Mouse (Mus musculus) retina, adult 2 months (tissue): ENCODE results near the gene Zfc3h1.

Experiments
- DNase-seq: peaks from one replicate; pipeline ENCODE4 v3.0.0-alpha.2; 2012; ENCODE audit warnings: low read depth, low spot score

Gene Zfc3h1

DNA sequence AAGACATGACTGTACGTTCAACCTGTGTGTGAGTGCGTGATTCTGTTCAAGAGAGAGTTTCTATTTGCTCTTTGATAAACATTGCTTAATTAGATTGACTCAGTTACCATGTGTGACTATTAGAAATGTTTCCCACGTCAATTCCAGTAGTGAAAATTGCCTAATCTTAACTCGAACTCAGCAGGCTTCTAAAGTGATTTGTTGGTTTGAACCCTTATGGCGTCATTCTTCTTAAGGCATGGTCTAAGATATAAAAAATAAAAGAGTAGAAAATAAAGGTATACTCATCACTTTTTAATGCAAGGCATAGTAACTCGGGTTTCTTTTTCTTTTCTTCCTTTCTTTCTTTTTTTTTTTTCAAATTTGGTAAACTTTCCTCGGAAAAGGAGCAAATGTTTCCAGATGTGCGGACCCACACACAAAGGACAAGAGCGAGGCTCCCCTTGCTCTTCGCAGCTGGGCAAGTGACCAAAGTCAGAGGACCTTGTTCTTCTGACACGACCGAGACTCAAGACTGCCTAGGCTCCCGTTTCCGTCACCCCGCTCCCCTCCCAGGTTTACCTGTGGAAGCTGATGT is 1.0 kb upstream of the Zfc3h1 start:
- DNase-seq: no peak

DNA sequence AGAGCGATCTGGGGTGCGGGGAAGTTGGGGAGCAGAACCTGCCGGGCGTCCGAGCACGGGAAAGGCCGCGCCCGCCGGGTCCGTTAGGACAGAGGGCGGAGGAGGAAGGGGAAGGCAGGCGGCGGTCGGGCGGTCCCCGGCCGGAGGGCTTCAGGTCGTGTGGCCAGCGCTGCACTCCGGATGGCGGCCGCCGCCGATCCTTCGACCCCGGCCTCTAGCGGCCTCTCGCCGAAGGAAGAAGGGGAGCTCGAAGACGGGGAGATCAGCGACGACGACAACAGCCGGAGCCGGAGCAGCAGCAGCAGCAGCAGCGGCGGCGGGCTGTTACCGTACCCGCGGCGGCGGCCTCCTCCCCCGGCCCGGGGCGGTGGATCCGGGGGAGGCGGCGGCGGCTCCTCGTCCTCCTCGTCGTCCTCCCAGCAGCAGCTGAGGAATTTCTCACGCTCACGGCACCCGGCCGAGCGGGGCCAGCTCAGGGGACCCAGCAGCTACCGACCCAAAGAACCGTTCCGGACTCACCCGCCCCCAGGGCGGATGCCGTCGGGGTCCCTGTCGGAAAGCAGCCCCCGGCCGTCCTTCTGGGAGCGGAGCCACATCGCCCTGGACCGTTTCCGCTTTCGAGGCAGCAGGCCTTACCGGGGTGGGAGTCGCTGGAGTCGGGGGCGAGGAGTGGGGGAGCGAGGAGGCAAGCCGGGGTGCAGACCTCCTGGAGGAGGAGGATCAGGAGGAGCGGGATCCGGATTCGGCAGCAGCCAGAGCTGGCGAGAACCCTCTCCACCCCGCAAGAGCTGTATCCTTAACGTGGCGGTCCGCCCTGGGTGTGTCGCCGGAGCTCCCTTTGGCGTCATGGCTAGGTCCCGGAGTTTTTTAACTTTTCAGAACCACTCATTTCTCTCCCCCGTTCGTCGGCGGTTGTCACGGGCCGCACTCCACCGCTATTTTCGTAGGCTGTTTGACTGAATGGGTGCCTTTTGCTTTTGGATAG is 551 bp downstream of the Zfc3h1 start:
- no peak for DNase-seq

DNA sequence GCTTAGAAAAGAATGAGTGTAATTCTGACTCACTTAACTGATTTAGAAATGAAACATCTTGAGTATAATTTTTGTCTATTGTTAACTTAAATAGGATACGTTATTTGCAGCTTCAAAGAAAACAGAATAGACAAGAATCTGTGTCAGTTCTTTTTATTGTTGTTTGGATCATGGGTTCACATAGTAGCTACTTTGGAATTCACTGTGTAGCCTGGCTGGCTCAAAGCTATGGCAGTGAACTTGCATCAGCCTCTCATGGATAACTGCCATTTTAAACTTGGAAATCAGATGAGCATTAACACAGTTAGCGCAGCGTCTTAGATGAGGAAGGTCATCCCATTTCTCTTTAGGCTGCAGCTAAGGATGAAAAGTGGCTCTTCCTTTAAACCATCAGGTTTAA is 3.1 kb downstream of the Zfc3h1 start:
- no peak for DNase-seq

DNA sequence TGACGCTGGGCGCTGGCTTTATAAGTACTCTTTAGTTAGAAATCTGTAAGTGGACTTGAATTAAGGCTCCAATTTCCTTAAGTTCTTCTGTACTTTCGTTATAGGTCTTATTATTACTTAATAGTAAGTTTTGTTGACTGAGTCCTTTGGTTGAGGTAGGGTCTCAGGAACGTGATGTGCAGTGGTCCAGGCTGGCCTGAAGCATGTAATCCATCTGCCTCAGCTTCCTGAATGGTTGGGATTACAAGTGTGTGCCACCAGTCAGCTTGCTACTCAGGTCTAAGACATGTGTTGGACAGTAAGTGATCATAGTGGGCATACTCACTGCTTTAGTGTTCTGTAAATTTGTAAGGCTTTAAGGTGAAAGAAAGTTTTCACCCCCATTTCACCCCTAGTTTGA is 6.3 kb downstream of the Zfc3h1 start:
- DNase-seq: no peak

DNA sequence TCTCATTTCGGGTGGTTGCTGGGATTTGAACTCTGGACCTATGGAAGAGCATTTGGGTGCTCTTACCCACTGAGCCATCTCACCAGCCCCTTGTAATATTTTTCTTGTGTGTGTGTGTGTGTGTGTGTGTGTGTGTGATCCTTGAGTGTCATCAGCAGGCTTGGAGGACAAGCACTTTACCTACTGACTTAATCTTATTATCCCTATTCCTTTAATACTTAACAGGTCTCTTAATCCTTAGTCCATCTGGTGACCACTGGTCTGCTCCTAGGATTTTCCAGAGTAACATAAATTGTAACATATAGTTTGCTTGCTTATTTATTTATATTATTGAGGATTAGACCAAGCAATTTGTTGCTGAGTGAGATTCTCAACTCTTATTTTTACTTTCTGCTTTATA is 7.1 kb downstream of the Zfc3h1 start:
- peak; percentile 70 for DNase-seq

DNA sequence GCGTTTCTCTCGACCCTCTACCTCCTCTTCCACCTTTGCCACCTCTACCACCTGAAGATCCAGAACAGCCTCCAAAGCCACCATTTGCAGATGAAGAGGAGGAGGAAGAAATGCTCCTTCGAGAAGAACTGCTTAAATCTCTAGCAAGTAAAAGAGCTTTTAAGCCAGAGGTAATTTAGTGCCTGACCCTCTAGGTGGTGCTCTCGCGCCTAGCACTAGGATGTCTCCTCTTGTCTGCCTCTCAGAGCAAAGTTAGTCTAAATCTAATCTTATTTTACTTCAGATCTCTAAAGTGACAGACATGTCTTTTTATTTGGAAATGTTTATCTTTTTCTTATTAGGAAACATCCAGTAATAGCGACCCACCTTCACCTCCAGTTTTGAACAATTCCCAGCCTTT is 21.6 kb downstream of the Zfc3h1 start:
- DNase-seq: peak; percentile 41

DNA sequence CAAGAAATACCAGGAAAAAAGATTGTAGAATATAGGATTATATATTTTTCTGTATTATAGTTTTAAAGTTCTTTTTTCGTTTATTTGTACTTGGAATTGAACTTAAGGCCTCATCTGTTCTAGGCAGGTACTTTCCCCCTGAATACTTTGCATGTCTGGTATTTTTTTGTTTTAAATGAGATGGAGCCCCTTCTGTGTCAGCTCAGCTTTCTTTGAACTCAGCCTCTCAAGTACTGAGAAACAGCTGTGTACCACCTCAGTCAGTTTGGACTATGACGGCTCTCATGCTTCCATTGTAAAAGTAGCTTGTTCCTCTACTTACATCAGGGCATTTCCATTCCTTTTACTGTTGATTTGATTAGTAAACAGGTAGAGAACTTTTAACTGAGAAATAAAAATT is 28.7 kb downstream of the Zfc3h1 start:
- no peak for DNase-seq

DNA sequence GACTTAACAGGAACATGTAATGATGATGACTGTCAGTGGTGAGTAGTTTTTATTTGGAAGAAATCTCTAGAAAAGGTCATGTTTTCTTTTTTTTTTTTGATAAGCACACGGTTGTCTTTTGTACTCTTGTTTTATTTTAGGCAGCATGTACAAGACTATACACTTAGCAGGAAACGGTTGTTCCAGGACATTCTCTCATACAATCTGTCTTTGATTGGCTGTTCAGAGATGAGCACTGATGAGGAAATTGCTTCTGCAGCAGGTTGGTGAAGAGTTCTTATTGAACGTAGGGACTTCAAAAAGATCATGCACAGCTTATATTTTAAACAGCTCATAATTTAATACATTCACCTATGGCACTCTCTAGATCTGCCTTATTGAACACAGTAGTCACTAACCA is 29.3 kb downstream of the Zfc3h1 start:
- DNase-seq: no peak

DNA sequence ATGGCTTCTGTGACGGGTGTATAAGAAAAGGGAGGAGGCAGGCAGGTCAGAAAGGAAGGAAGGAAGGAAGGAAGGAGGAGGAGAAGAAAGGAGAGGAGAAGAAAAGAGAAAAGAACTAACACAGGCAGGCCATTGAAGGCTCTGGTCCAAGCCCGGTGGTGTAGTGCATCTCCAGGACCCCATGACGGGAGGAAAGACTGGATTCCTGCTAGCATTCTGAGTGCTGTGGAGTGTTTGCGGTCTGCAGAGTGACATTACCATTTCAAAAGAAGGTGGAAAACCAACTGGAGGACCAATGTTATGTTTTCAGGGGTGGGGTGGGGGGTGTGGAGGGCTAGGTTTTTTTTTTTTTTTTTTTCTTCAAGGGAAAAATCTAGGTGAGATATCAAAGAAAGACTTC is 37.2 kb downstream of the Zfc3h1 start:
- no peak for DNase-seq

DNA sequence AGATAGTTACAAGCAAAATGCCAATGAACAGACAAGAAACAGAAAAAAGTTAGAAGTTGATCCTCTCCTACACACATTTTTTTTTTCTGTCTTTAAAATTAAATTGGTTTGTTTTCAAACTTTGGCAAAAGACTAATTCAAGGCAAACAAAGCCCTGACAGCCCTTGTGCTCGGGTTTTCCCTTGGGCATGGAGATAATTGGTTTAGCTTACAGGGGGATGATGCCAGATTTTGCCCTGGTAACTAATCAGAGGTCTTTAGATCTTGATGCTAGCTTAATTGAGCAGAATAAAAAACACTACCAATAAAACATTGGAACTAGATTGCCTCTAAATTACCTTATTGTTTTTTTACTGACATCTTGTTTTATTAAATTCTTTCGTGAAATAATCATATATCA is 40.6 kb downstream of the Zfc3h1 start:
- DNase-seq: no peak

DNA sequence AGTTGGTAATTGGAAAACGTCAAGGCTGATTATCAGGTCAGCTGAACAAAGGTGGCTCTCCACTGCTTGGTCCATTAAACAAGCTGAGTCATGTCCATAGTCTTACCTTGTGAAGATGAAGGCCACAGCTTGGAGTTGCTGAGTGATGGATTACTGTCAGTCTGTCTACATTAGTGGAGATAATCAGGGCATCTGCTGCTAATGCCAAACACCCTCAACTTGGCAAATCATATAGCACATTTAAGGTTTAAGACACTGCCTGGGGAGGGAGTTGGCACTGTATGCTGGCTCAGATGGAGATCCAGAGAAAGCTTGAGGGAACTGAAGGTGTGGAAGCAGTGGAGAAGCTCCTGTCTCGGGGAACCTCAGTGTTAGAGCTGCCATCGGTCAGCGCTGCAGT is 52.5 kb downstream of the Zfc3h1 start:
- DNase-seq: no peak

DNA sequence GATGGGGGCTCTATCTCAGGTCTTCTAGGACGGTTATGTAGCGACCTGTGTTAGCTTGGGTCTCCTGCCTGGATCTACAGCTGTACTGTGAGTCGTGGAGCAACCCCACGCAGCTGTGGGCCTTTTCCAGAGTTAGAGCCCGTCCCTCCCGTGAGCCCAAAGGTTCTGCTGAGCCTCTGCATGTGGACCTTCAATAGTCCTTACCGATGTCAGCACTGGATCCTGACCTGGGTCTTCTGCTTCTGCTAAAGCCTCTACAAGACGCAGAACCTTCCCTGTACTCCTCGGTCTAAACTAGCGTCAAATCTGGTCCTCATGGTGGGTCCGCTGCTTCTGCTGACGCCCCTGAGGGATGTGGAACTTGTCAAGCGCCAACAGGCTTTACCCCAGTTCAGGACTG is 63.9 kb downstream of the Zfc3h1 start:
- no peak for DNase-seq

DNA sequence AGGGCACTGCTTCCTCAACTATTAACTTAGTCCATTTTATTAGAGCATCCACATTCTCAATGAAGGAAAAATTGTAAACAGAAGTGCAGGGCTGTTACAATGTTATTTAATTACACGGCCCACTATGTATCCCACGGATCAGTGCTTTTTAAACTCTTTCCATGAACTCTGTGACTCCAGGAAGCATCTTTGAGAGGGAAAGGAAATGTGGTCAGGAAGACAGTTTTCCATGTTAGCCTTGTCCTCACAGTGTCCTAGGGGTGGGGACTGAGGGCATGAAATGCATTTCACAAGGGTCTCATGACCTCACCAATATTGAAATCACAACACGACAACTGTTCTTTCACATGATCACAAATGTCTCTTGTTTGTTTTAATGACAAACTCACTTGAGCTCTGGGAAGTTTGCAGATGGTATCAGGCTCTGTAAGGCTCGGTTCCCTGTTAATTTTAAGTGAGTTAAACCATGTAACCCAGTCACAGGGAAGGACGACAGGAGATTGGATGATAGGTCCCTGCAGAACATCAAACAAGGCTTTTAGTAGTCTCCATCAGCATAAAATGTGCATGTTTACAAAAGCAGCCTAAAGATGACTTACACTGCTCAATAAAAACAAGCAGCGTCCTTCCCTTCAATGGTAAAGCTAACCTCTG is 72.7 kb downstream of the Zfc3h1 start:
- DNase-seq: no peak

DNA sequence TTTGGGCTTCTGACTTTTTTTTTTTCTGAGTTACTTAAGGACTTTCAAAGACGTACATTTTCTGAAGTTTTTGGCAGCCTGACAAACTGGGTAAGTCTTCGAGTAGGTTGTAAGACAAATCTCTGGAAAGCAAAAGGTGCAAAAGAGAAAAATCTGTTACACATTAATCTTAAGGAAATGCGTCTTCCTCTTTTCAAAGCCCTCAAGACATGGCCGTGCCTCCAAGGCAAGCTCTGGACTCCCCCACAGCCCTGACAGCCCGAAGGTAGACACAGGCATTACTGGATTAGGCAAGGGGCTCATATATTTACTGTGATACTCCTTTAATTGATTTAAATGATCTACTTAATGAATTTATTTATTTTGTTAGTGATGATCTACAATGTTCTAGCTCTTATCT is 77.9 kb downstream of the Zfc3h1 start:
- no peak for DNase-seq

DNA sequence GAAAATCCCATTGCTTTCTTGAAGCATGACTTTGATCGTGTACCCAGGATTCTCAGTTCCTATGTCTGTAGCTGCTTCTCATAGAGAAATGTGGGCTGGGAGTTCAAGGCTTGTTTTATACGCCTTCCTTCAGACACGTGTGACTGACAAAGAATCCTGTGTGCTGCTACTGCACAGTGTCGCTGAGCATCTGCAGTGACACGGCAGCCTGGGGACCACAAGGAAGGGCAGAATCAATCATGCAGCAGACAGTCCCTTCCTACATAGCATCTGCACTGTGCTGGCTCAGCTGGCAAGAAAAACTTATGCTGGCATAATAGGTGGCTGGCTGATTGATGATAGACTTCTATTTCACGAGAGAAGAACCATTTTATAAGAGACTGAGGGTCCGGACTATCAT is 80.3 kb downstream of the Zfc3h1 start:
- no peak for DNase-seq

DNA sequence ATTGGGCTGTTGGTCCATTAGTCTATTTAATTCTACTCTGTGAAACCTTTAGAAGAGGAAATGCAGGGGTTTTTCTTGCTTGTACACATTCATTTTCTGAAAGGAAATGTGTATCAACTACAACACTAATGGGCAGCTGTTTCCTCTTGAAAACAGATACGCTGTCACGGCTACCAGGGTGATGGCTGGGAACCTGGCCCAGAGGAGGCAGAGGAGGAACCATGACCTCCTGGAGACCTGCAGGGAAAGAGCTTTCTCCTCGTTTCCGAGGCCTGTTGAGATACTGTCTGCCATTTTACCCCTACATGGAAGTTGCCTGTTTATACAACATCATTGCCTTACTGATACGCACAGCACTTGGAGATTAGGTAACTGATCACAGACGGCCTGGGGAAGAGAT is 81.0 kb downstream of the Zfc3h1 start:
- no peak for DNase-seq

DNA sequence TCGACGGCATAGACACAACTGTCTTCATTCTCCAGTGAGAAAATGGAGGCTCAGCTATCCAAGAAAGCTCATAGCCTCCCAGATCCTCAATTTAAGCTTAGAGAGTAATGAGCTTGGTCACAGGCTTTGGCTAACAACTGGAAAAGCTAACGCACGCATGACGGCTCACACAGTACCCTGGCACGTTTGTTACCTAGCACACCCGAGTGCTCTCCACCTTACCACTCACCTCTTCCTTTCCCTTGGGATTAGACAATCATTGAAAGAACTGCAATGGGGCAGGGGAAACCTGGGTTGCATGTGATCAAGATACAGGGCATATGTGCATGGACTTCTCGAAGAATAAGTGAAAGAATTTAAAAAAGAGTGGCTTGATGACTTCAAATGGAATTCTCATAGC is 83.2 kb downstream of the Zfc3h1 start:
- no peak for DNase-seq

DNA sequence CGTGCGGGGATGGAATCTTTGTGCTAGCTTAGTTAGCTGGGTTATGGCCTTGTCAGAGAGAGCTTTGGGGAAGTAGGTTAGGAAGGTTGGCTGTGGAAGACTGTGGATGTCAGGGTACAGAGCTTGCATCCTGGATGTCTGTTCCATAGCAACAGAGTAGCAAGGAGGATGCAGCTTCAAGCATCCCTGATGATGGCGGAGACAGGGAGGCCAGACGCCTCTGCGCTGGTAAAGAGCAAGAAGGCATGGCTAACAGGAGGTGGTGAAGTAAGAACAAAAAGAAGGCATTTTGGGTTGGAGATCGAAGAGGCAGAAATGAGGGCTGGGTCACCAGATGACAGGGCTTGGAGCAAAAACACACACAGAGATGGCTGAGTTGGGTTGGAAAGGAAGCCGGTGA is 83.9 kb downstream of the Zfc3h1 start:
- DNase-seq: no peak

DNA sequence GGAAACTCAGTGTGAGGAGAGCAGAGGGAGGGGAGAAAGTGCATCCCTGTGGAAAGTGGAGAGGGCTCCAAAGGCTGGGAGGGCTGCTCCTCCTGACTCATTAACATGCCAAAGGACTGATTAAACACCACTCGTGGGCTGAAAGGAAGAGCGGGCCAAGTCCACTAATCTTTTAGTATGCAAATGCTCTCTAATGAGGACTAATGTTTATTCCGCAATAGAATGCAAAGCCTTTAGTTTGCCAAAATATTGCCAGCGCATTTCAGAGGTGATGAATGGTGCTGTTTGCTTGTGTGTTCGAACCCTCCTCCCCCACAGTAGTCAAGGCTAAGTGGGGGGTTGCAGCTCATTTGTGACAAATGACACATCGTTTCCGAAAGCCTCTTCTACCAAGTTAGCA is 84.3 kb downstream of the Zfc3h1 start:
- DNase-seq: no peak

DNA sequence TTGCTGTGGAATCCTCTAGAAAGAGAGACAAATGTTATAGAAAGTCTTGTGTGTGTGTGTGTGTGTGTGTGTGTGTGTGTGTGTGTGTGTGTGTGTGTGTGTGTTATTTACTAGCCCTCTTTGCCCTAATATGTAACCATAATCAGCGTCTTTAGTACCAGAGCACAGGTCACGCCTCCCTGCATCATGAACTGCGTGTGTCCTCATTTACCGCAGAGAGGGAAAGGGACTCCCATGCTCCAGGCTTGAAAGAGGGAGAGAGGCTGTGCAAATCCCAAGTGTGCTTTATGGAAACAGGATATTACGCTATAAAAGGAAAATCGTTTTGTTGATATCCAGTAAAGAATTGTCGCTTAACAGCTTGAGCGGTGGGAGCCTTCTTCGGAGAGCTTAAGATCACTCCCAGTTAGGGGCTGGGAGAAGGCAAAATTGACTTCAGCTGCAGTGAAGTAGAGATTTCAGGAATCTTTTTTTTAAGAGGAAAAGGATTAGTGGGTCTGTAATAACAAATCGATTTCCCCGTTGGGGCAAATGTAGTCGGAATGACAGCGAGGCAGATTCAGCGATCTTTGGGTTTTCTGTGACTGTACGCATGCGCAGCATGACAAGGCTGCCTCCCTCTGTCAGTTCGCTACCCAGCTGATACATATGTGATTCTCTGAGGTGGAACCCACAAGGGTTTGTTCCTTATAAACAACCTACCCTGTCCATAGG is 86.0 kb downstream of the Zfc3h1 start:
- DNase-seq: no peak

DNA sequence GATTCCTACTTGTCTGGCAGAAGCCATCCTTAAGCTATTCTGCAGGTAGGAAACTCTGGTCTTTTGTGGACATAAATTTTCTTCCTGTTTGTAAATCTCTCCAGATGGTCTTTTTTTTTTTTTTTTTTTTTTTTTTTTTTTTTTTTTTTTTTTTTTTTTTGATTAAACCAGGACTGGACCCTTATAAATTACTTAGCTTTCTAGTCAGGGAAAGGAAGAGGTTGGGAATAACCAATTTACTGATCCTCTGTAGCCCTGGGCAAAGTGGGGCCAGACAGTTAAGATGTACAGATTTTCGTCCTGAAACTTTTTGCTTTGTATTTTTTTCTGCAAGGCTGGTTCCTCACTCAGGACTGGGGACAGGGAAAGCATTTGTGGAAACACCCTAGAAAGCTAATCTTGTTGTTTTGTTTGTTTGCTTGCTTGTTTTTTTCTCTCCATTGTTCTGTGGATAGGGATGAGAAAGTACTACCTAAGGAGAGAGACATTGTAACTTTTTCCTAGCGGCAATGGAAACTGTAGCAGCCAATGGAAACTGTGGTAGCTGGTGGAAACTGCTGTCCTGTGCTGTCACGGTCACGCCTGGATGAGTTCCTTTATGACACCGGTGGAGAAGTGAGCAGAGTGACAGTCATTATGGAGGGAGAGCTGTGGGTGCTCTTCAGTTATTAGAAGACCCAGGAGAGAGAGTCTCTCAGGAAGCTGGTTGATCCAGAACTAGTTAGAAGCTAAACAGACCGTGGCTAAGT is 88.6 kb downstream of the Zfc3h1 start:
- DNase-seq: no peak
